Mouse (Mus musculus) embryonic fibroblast, embryonic 13.5 days (primary cell): ENCODE measurements around the gene 2310022B05Rik.

Experiments
- CTCF ChIP-seq: IDR thresholded peaks from 2 replicates; pipeline ENCODE4 v1.5.1; 2011; ENCODE audit warnings: mild to moderate bottlenecking, control low read depth, low read length, moderate library complexity, borderline replicate concordance; ENCODE audit not compliant: insufficient read depth
- POLR2A ChIP-seq: IDR thresholded peaks from 2 replicates; pipeline ENCODE4 v1.6.1; 2011; ENCODE audit warnings: low read depth, mild to moderate bottlenecking, control low read depth, low read length, moderate library complexity

DNA sequence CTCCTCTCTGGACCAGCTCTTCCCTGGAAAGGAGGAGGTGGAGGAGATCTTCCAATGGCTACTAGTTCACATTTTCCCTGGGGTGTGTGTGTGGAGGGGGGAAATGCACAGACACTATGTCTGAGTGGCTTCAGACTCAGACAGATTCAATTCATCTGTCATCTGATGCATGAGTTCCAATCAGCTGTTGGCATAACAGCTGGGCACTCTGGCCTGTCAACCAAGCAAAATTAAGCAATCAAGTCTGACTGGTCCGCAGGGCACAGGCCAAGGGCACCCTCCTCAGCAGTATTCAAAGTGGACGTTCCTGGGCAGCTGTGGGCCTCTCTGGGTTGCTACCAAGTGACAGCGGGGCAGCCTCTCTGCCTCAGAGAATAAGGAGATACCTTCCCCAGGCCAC is 5.6 kb upstream of the 2310022B05Rik start:
- no peak for TF ChIP-seq CTCF
- no peak for TF ChIP-seq POLR2A
